Mouse (Mus musculus): ENCODE measurements at regions not wholly inside any gene's neighbourhood (a gene's known extent, or its start where the extent isn't known, plus 50 kb on each side); places are given as distances from the start of the nearest gene placed in this dataset.
"Not testable (repeated sequence)": the region's sequence is repeated elsewhere in the genome, so short reads cannot be mapped to it uniquely, and the experiment has no call there.

DNA sequence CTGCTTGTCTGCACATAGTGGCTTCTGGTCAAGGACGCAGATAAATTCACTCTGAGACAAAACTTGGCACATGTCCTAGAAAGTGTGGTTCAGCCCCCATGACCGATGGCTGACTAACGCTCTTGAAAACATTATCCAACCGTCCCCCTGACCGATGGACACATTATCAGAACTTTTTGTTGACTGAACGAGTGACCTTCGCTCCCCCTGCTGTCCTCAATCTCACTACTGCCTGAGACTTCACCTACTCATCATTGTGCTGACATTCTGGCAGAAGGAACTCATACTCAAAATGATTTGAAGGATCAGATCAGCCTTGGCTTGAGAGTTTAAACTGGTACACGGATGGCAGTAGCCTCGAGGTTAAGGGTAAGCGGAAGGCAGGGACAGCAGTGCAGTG is 61.3 kb upstream of the Zfp804a start:
- not testable (repeated sequence) for H3K27me3 ChIP-seq (ENCODE audit: control insufficient read depth, insufficient read depth, low read length); H3K79me2 ChIP-seq (ENCODE audit: control insufficient read depth, insufficient read depth, low read length); H3K36me3 ChIP-seq (ENCODE audit: control insufficient read depth, insufficient read depth, low read length); H3K4me1 ChIP-seq (ENCODE audit: control insufficient read depth, insufficient read depth, low read length); H3K9ac ChIP-seq (ENCODE audit: low read depth, low read length); H3K27ac ChIP-seq (replicated peaks; ENCODE audit: insufficient read depth, low read depth, low read length); H3K4me3 ChIP-seq (ENCODE audit: insufficient read depth, low read depth, low read length)
- WGBS = 19% methylated on average over 9 of the region's 10 CpGs
- peak; percentile 48 for DNase-seq (ENCODE audit: extremely low read depth, low read depth, low spot score)
